ENCODE assay signal across 25 mouse cellular contexts in genomic region chr1:40851286-40851685, GRCm38 (mm10). TPM values are rescaled to one million over a fixed set of nuclear protein-coding genes. Genes with fewer than 3 reads are reported as not detected.
A peak's percentile ranks its signal among the peaks of the same experiment; 100 is the strongest.
DNase-seq lines count a peak whose midpoint lies in the region; ATAC-seq lines count a peak whose summit lies in the region.
"Had no signal": no experiment of that assay in that cellular context is flagged by ENCODE, and none has a peak within 500 bp of the region (broad histone marks: within the 10 kb centered on the region; RNA-seq: fewer than 3 reads in every experiment).

No protein-coding gene starts in this region.

- H3K4me1 ChIP-seq in midbrain, embryonic 15.5 days = no peaks in the 10 kb centered on the region
- H3K4me1 ChIP-seq in midbrain, embryonic 13.5 days (replicated peaks) = no peaks in the 10 kb centered on the region
- H3K4me1 ChIP-seq: embryonic facial prominence, embryonic 10.5 days; embryonic facial prominence, embryonic 12.5 days; forebrain, embryonic 13.5 days; forebrain, embryonic 15.5 days had no signal

- ATAC-seq in midbrain, embryonic 15.5 days (replicated peaks) = no peak
- no peak for ATAC-seq in midbrain, embryonic 13.5 days
- ATAC-seq: activated CD4-positive, CD25-positive, alpha-beta regulatory T cell, adult 4 months; CD4-positive, CD25-positive, alpha-beta regulatory T cell, adult 4 months; forebrain, embryonic 13.5 days; forebrain, embryonic 15.5 days; forebrain, postnatal 0 days; Patski had no signal

- H3K9ac ChIP-seq in midbrain, embryonic 15.5 days = no peak overlapping the region
- no peak overlapping the region for H3K9ac ChIP-seq in midbrain, embryonic 13.5 days (replicated peaks)
- H3K9ac ChIP-seq: embryonic facial prominence, embryonic 12.5 days; forebrain, embryonic 13.5 days; forebrain, embryonic 15.5 days; forebrain, postnatal 0 days had no signal

- no peaks in the 10 kb centered on the region for H3K36me3 ChIP-seq in midbrain, embryonic 15.5 days (replicated peaks)
- no peaks in the 10 kb centered on the region for H3K36me3 ChIP-seq in midbrain, embryonic 13.5 days
- H3K36me3 ChIP-seq: embryonic facial prominence, embryonic 10.5 days; embryonic facial prominence, embryonic 12.5 days; forebrain, embryonic 15.5 days; G1E had no signal

- peak; percentile 37 for DNase-seq in heart, adult 11 months
- no peak for DNase-seq in heart, postnatal 14 days
- peak; percentile 75 for DNase-seq in NIH3T3 (ENCODE audit: low read depth)
- DNase-seq: adrenal gland, adult 2 months; adrenal gland, postnatal 10 days; adrenal gland, postnatal 25 days; B cell, adult 2 months; cerebellum, adult 11 months; cerebellum, adult 18-20 months; cerebellum, adult 8-10 months; cerebellum, postnatal 10 days; cerebellum, postnatal 25 days; forebrain, postnatal 0 days had no signal

- H3K27me3 ChIP-seq in midbrain, embryonic 15.5 days (replicated peaks) = no peaks in the 10 kb centered on the region
- no peaks in the 10 kb centered on the region for H3K27me3 ChIP-seq in midbrain, embryonic 13.5 days
- H3K27me3 ChIP-seq: CH12.LX; embryonic facial prominence, embryonic 12.5 days; forebrain, embryonic 13.5 days; forebrain, embryonic 15.5 days had no signal

- H3K4me3 ChIP-seq in midbrain, embryonic 15.5 days = no peak overlapping the region
- no peak overlapping the region for H3K4me3 ChIP-seq in midbrain, embryonic 13.5 days (replicated peaks)
- H3K4me3 ChIP-seq: embryonic facial prominence, embryonic 10.5 days; embryonic facial prominence, embryonic 12.5 days; forebrain, embryonic 13.5 days; forebrain, embryonic 15.5 days had no signal

- no peak overlapping the region for H3K4me2 ChIP-seq in midbrain, embryonic 15.5 days
- H3K4me2 ChIP-seq in midbrain, embryonic 13.5 days (replicated peaks) = no peak overlapping the region
- H3K4me2 ChIP-seq: embryonic facial prominence, embryonic 12.5 days; forebrain, embryonic 13.5 days; forebrain, embryonic 15.5 days had no signal

- H3K9me3 ChIP-seq in midbrain, embryonic 15.5 days = no peaks in the 10 kb centered on the region
- H3K9me3 ChIP-seq in midbrain, embryonic 13.5 days = no peaks in the 10 kb centered on the region
- H3K9me3 ChIP-seq: embryonic facial prominence, embryonic 10.5 days; embryonic facial prominence, embryonic 12.5 days; forebrain, embryonic 13.5 days; forebrain, embryonic 15.5 days; G1E had no signal

- no peak overlapping the region for H3K27ac ChIP-seq in midbrain, embryonic 15.5 days
- H3K27ac ChIP-seq in midbrain, embryonic 13.5 days = no peak overlapping the region
- H3K27ac ChIP-seq: embryonic facial prominence, embryonic 10.5 days; embryonic facial prominence, embryonic 12.5 days; forebrain, embryonic 13.5 days; forebrain, embryonic 15.5 days had no signal

- intact Hi-C loops in heart, postnatal 14 days (cut with DNase I) = no loop called here

RNA-seq across cellular contexts. Expression of gene Tmem182, which starts 45.9 kb away (rescaled TPM):
- 100 to 1,000 TPM; 125 to 135 TPM for total RNA-seq in heart, postnatal 14 days (2021)
- 0.06 TPM in 2 replicates for polyA plus RNA-seq in midbrain, embryonic 15.5 days (2015; fragmentation: Nextera tagmentation; extraction: Ambion mirVana)
- polyA plus RNA-seq in midbrain, embryonic 13.5 days (2015; fragmentation: Nextera tagmentation; extraction: Ambion mirVana) = 0.05 TPM in 1 of 2 replicates, not detected in the other
- total RNA-seq: CH12.LX had no signal
- polyA plus RNA-seq: activated CD4-positive, CD25-positive, alpha-beta regulatory T cell, adult 4 months; CD4-positive, CD25-positive, alpha-beta regulatory T cell, adult 4 months; embryonic facial prominence, embryonic 10.5 days; forebrain, embryonic 11.5 days; G1E; Patski had no signal

Comparison
In these comparisons a context has a peak if more than half of its experiments do, and no peak if none do; other contexts are left out.
1. DNase-seq: peak in heart, adult 11 months (single experiment) and NIH3T3 (single experiment); none in heart, postnatal 14 days (0 of 2).